Mouse (Mus musculus) forebrain, embryonic 16.5 days (tissue): ENCODE measurements around the gene Cldn7. TPM values are rescaled to one million over a fixed set of nuclear protein-coding genes. Genes with fewer than 3 reads are reported as not detected.

Source experiments
- ATAC-seq: fragments of 200-750 bp; cut with Nextera tagmentation; 2 replicates; pipeline ENCODE4 v1.8.0; 2017; ENCODE audit warnings: mild to moderate bottlenecking, moderate library complexity
- H3K27ac ChIP-seq: fragments of 300-500 bp; sonication (generic); 2 replicates; pipeline ENCODE4 v1.5.1; 2014; ENCODE audit warnings: low read length, control low read depth
- H3K27me3 ChIP-seq: fragments of 300-500 bp; sonication (generic); replicated peaks from 2 replicates; pipeline ENCODE4 v1.6.1; 2014; ENCODE audit warnings: low read length; ENCODE audit not compliant: control insufficient read depth, insufficient read depth
- H3K36me3 ChIP-seq: fragments of 300-500 bp; sonication (generic); 2 replicates; pipeline ENCODE4 v1.6.1; 2014; ENCODE audit not compliant: control insufficient read depth, insufficient read depth
- H3K4me1 ChIP-seq: fragments of 300-500 bp; sonication (generic); replicated peaks from 2 replicates; pipeline ENCODE4 v1.6.1; 2014; ENCODE audit warnings: low read length; ENCODE audit not compliant: control insufficient read depth, insufficient read depth
- H3K4me2 ChIP-seq: fragments of 300-500 bp; sonication (generic); 2 replicates; pipeline ENCODE4 v1.6.1; 2014; ENCODE audit warnings: mild to moderate bottlenecking, low read length, control low read depth
- H3K4me3 ChIP-seq: fragments of 300-500 bp; sonication (generic); replicated peaks from 2 replicates; pipeline ENCODE4 v1.5.1; 2014; ENCODE audit warnings: mild to moderate bottlenecking, low read length, control low read depth
- H3K9ac ChIP-seq: fragments of 300-500 bp; sonication (generic); replicated peaks from 2 replicates; pipeline ENCODE4 v1.6.1; 2014; ENCODE audit warnings: low read depth, low read length, control low read depth
- H3K9me3 ChIP-seq: fragments of 300-500 bp; sonication (generic); 2 replicates; pipeline ENCODE4 v1.6.1; 2016; ENCODE audit warnings: low read length; ENCODE audit not compliant: control insufficient read depth
- WGBS: fragments of 180-500 bp; shearing (Covaris S2); extraction: QIAGEN DNeasy Blood & Tissue Kit; methylation state at CpG from one replicate; pipeline ENCODE4 v1.1.7; 2014; 5-methylcytosine and 5-hydroxymethylcytosine counted together
- polyA plus RNA-seq: library from polyadenylated mRNA; unstranded; fragments of >200 nt; fragmentation: Nextera tagmentation; extraction: Ambion mirVana; gene quantifications from 2 replicates; pipeline ENCODE4 v1.2.1, GENCODE M21; 2015

Gene Cldn7
- polyA plus RNA-seq, 1 experiment from 2014 or later, result not detected

DNA sequence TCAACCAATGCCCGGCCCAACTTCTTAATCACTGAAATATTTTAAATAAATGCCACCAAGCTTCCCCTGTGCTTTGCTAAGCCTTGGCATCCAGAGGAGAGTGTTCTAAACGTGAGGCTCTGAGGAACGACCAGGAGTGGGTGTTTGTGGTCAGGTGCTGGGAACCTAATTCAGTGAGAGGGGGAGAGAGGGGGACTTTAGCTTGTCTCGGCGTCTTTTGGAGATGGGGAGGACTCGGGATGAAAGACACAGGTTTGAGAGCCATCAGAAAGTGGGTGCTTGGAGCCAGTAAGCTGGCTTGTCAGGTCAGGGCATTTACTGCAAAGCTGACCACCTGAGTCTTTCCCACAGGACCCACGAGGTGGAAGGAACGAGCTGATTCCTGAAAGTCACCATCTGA is 32.8 kb upstream of the Cldn7 start:
- Histone ChIP-seq H3K4me1 (peaks cover 22% of the 10 kb centered on the region), H3K4me3 (no peak overlapping the region), H3K27ac (no peak overlapping the region), H3K9ac (no peak overlapping the region), H3K4me2 (no peak overlapping the region), H3K9me3 (no peaks in the 10 kb centered on the region), H3K36me3 (no peaks in the 10 kb centered on the region), H3K27me3 (peaks cover 2% of the 10 kb centered on the region; the same call in 1 of the 2 replicates)
- ATAC-seq, result no peak
- whole genome bisulfite sequencing, result 72% methylated on average over 8 of the region's 8 CpGs

GRCm38 (mm10) chr11:69932254-69932653 is 32.3 kb upstream of the Cldn7 start:
- H3K9me3 ChIP-seq, result no peaks in the 10 kb centered on the region
- WGBS, result 45% methylated on average over 3 of the region's 3 CpGs
- no peak for ATAC-seq
- H3K27me3 ChIP-seq, result peaks cover 7% of the 10 kb centered on the region
- H3K4me2 ChIP-seq, result no peak overlapping the region
- peaks cover 22% of the 10 kb centered on the region for H3K4me1 ChIP-seq
- no peak overlapping the region for H3K27ac ChIP-seq
- H3K9ac ChIP-seq, result no peak overlapping the region
- no peak overlapping the region for H3K4me3 ChIP-seq
- no peaks in the 10 kb centered on the region for H3K36me3 ChIP-seq

- Histone ChIP-seq H3K27ac (no peak overlapping the region), H3K4me2 (no peak overlapping the region), H3K27me3 (peaks cover 10% of the 10 kb centered on the region), H3K36me3 (no peaks in the 10 kb centered on the region), H3K9me3 (no peaks in the 10 kb centered on the region), H3K4me1 (peaks cover 22% of the 10 kb centered on the region), H3K4me3 (no peak overlapping the region), H3K9ac (no peak overlapping the region)
- no peak for ATAC-seq
- 76% methylated on average over 4 of the region's 4 CpGs for WGBS
These were observed 31.5 kb upstream of the Cldn7 start for GRCm38 (mm10) chr11:69933066-69933465.

DNA sequence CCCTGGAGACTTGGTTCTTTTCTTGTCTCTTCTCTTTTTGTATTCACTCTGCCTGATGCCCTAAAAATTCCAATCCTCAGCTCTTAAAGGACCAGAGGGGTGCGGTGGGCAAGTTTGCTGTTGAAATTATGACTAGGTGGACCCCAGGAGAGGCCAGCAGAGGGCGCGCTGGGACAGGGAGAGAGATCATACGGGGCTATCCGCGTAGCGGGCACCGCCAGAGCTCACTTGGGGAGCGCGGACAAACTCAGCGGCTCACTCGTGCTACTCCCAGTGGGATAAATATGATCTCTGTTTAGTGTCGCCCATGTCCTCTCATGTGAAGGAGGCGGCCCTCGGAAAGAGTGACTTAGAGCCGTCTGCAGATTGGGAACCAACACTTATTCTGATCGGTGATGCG is 30.4 kb upstream of the Cldn7 start:
- peaks cover 22% of the 10 kb centered on the region for H3K4me1 ChIP-seq
- peaks cover 13% of the 10 kb centered on the region for H3K27me3 ChIP-seq
- peak; percentile 56 for ATAC-seq
- H3K36me3 ChIP-seq, result no peaks in the 10 kb centered on the region
- no peak overlapping the region for H3K9ac ChIP-seq
- WGBS, result 1% methylated on average over 18 of the region's 18 CpGs
- H3K27ac ChIP-seq, result no peak overlapping the region
- H3K4me3 ChIP-seq, result peak overlapping the region; percentile 26
- no peaks in the 10 kb centered on the region for H3K9me3 ChIP-seq
- H3K4me2 ChIP-seq, result peak overlapping the region; percentile 45

GRCm38 (mm10) chr11:69934681-69935080 is 29.9 kb upstream of the Cldn7 start:
- no peak overlapping the region for H3K9ac ChIP-seq
- peaks cover 22% of the 10 kb centered on the region for H3K4me1 ChIP-seq
- peak overlapping the region; percentile 26 for H3K4me3 ChIP-seq
- H3K4me2 ChIP-seq, result peak overlapping the region; percentile 45; the same call in 1 of the 2 replicates
- H3K27ac ChIP-seq, result no peak overlapping the region
- no peaks in the 10 kb centered on the region for H3K9me3 ChIP-seq
- ATAC-seq, result no peak
- WGBS, result 17% methylated on average over 6 of the region's 6 CpGs
- no peaks in the 10 kb centered on the region for H3K36me3 ChIP-seq
- H3K27me3 ChIP-seq, result peaks cover 13% of the 10 kb centered on the region

- Histone ChIP-seq H3K27me3 (peaks cover 13% of the 10 kb centered on the region), H3K4me2 (peak within 1 kb of the TSS; percentile 100), H3K4me1 (peaks cover 22% of the 10 kb centered on the region), H3K36me3 (no peaks in the 10 kb centered on the region), H3K4me3 (peak within 1 kb of the TSS; percentile 61), H3K9me3 (no peaks in the 10 kb centered on the region), H3K27ac (no peak within 1 kb of the TSS), H3K9ac (peak within 1 kb of the TSS; percentile 62)
- ATAC-seq, result peak; percentile 89
- 1% methylated on average over 56 of the region's 62 CpGs for WGBS
These were observed 29.3 kb upstream of the Cldn7 start, which contains the start of gene Ybx2 for GRCm38 (mm10) chr11:69935137-69935879. Gene Ybx2 (plus strand): TSS chr11:69935796.

- WGBS, result under 1% methylated on average over 24 of the region's 30 CpGs
These were observed 28.4 kb upstream of the Cldn7 start for GRCm38 (mm10) chr11:69936156-69936555.

GRCm38 (mm10) chr11:69936714-69937347 is 27.7 kb upstream of the Cldn7 start:
- H3K9me3 ChIP-seq, result no peaks in the 10 kb centered on the region
- peak overlapping the region; percentile 100 for H3K4me2 ChIP-seq
- no peaks in the 10 kb centered on the region for H3K36me3 ChIP-seq
- no peak overlapping the region for H3K27ac ChIP-seq
- peaks cover 22% of the 10 kb centered on the region for H3K4me1 ChIP-seq
- WGBS, result 37% methylated on average over 9 of the region's 9 CpGs
- H3K9ac ChIP-seq, result no peak overlapping the region
- ATAC-seq, result no peak
- peak overlapping the region; percentile 61 for H3K4me3 ChIP-seq
- peaks cover 13% of the 10 kb centered on the region for H3K27me3 ChIP-seq

More at GRCm38 (mm10) chr11:69936156-69936555, 28.4 kb upstream of the Cldn7 start:
- Histone ChIP-seq H3K9me3 (no peaks in the 10 kb centered on the region), H3K4me2 (peak overlapping the region; percentile 100), H3K27me3 (peaks cover 13% of the 10 kb centered on the region), H3K27ac (no peak overlapping the region), H3K36me3 (no peaks in the 10 kb centered on the region), H3K4me1 (peaks cover 22% of the 10 kb centered on the region), H3K9ac (peak overlapping the region; percentile 62), H3K4me3 (peak overlapping the region; percentile 61)
- peak; percentile 21; the same call in 1 of the 2 replicates for ATAC-seq

DNA sequence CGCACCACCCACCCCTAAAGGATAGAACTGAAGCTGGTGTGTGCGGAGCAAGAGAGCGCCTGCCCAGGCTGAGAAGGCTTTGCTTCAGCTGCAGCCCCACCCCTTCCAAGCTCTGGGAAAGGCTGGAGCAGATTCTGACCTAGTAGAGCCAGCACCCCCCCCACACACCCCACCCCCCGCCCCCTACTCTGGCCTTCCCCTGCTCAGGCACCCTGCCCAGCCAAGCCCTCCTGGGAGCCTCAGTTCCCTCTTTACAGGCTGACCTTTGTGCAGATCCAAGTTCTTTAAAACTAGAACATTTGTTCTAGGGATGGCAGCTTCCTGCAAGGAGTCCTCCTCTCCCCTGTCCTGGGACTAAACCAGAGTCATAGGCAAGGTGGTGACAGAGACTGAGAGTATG is 27.2 kb upstream of the Cldn7 start:
- Histone ChIP-seq H3K36me3 (no peaks in the 10 kb centered on the region), H3K4me1 (peaks cover 22% of the 10 kb centered on the region), H3K9me3 (no peaks in the 10 kb centered on the region), H3K9ac (no peak overlapping the region), H3K4me2 (no peak overlapping the region), H3K27ac (no peak overlapping the region), H3K4me3 (no peak overlapping the region), H3K27me3 (peaks cover 13% of the 10 kb centered on the region)
- no peak for ATAC-seq
- WGBS, result 32% methylated on average over 4 of the region's 4 CpGs
